Mouse (Mus musculus) kidney, embryonic 14.5 days (tissue): ENCODE measurements around the gene Arpc2. TPM values are rescaled to one million over a fixed set of nuclear protein-coding genes. Genes with fewer than 3 reads are reported as not detected.
A peak's percentile ranks its signal among the peaks of the same experiment; 100 is the strongest.

ENCODE experiments used
- ATAC-seq: fragments of 200-750 bp; cut with Nextera tagmentation; 2 replicates; pipeline ENCODE4 v1.8.0; 2017; ENCODE audit warnings: moderate number of reproducible peaks, mild to moderate bottlenecking, moderate TSS enrichment, moderate library complexity; ENCODE audit not compliant: low FRiP score, low TSS enrichment
- H3K27ac ChIP-seq: fragments of 300-500 bp; sonication (generic); 2 replicates; pipeline ENCODE4 v1.5.1; 2014; ENCODE audit warnings: low read depth, mild to moderate bottlenecking, low read length, moderate library complexity, mixed read lengths
- H3K27me3 ChIP-seq: fragments of 300-500 bp; sonication (generic); 2 replicates; pipeline ENCODE4 v1.6.1; 2014; ENCODE audit warnings: mild to moderate bottlenecking, low read length; ENCODE audit not compliant: control insufficient read depth, insufficient read depth
- H3K36me3 ChIP-seq: fragments of 300-500 bp; sonication (generic); 2 replicates; pipeline ENCODE4 v1.6.1; 2014; ENCODE audit warnings: low read length, mixed read lengths; ENCODE audit not compliant: control insufficient read depth, insufficient read depth
- H3K4me1 ChIP-seq: fragments of 300-500 bp; sonication (generic); 2 replicates; pipeline ENCODE4 v1.6.1; 2014; ENCODE audit warnings: low read length, mixed read lengths; ENCODE audit not compliant: control insufficient read depth, insufficient read depth
- H3K4me2 ChIP-seq: fragments of 300-500 bp; sonication (generic); replicated peaks from 2 replicates; pipeline ENCODE4 v1.6.1; 2014; ENCODE audit warnings: low read depth, mild to moderate bottlenecking, low read length
- H3K4me3 ChIP-seq: fragments of 300-500 bp; sonication (generic); 2 replicates; pipeline ENCODE4 v1.5.1; 2014; ENCODE audit warnings: mild to moderate bottlenecking, low read length
- H3K9ac ChIP-seq: fragments of 300-500 bp; sonication (generic); 2 replicates; pipeline ENCODE4 v1.6.1; 2014; ENCODE audit warnings: low read depth, mild to moderate bottlenecking, low read length, moderate library complexity
- H3K9me3 ChIP-seq: fragments of 300-500 bp; sonication (generic); 2 replicates; pipeline ENCODE4 v1.6.1; 2016; ENCODE audit warnings: low read length; ENCODE audit not compliant: control insufficient read depth
- WGBS: fragments of 180-500 bp; shearing (Covaris S2); extraction: QIAGEN DNeasy Blood & Tissue Kit; methylation state at CpG from one replicate; pipeline ENCODE4 v1.1.7; 2014; 5-methylcytosine and 5-hydroxymethylcytosine counted together
- polyA plus RNA-seq: library from polyadenylated mRNA; unstranded; fragments of >200 nt; fragmentation: Nextera tagmentation; extraction: Ambion mirVana; gene quantifications from 2 replicates; pipeline ENCODE4 v1.2.1, GENCODE M21; 2014

The Arpc2 gene
- polyA plus RNA-seq, 1 experiment from 2014 or later: 378 TPM

DNA sequence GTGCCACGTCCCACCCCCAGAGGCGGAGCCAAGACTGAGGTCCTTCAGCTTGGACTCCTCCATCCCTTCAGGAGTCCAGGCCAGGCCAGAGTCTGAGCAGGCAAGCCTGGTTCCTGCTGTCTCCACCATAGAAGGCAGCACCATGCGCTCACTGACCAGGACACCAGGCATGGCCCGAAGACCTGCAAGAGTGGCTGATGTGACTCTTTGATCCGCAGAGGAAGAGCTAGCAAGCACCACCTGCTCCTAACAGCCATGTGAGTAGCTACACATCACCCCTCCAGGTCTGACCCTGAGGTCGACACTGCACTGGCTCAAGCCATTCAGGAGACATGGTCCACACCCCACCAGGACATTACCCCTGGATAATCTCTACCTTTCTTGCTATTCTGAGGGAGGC is 41.2 kb downstream of the Arpc2 start:
- Histone ChIP-seq H3K9ac (no peak overlapping the region), H3K4me1 (peaks cover 17% of the 10 kb centered on the region), H3K27ac (no peak overlapping the region), H3K27me3 (no peaks in the 10 kb centered on the region), H3K4me2 (no peak overlapping the region), H3K4me3 (no peak overlapping the region), H3K9me3 (no peaks in the 10 kb centered on the region), H3K36me3 (peaks cover 32% of the 10 kb centered on the region)
- 63% methylated on average over 6 of the region's 6 CpGs for WGBS
- 0 out of 2 replicates have a peak, but pooled peaks have one; percentile 26 for ATAC-seq

DNA sequence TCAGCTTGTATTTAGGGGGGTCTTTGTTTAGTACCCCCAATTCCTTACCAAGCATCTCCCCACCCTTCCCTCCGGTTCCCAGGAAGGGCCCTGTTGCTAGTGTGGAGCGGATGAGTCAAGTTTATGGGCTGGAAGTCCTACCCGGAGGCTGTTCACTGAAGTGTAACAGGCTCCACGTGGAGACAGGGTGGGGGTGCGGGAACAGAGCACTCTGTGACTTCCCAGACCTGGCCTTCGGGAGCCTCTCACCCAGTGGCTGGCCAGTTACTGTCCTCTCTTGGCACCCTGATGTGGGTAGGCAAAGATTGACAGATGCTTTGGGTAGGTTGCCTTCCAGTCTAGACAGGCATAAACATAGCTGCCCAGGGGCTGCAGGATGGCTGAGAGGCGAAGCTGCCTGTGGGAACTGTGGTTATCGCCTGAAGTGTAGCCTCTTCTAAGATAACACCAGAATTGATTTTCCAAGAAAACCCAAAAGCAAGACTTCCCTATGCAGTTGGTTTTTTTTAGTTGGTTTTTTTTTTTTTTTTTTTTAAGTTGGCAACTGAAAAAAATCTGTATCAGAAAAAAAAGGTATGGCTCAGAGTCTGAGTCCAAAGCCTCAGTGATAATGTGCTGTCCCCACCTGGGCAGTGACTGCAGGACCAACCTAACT is 42.1 kb downstream of the Arpc2 start:
- Histone ChIP-seq H3K4me1 (peaks cover 17% of the 10 kb centered on the region), H3K9me3 (no peaks in the 10 kb centered on the region), H3K27me3 (no peaks in the 10 kb centered on the region), H3K36me3 (peaks cover 42% of the 10 kb centered on the region), H3K9ac (0 out of 2 replicates have a peak overlapping the region, but pooled peaks have one; percentile 28), H3K4me2 (0 out of 2 replicates have a peak overlapping the region, but pooled peaks have one; percentile 2), H3K4me3 (no peak overlapping the region), H3K27ac (no peak overlapping the region)
- 28% methylated on average over 8 of the region's 8 CpGs for WGBS
- peak; percentile 40; the same call in 1 of the 2 replicates for ATAC-seq

- Histone ChIP-seq H3K4me3 (no peak within 1 kb of the TSS), H3K27ac (no peak within 1 kb of the TSS), H3K4me2 (0 out of 2 replicates have a peak within 1 kb of the TSS, but pooled peaks have one; percentile 2), H3K9ac (0 out of 2 replicates have a peak within 1 kb of the TSS, but pooled peaks have one; percentile 28), H3K27me3 (no peaks in the 10 kb centered on the region), H3K4me1 (peaks cover 17% of the 10 kb centered on the region), H3K9me3 (no peaks in the 10 kb centered on the region), H3K36me3 (peaks cover 45% of the 10 kb centered on the region)
- WGBS: 91% methylated on average over 10 of the region's 10 CpGs
- no peak for ATAC-seq
These were observed 42.7 kb downstream of the Arpc2 start, which contains the start of gene Gpbar1 for GRCm38 (mm10) chr1:74278538-74278937. Gpbar1 (plus strand) TSS chr1:74278550.

DNA sequence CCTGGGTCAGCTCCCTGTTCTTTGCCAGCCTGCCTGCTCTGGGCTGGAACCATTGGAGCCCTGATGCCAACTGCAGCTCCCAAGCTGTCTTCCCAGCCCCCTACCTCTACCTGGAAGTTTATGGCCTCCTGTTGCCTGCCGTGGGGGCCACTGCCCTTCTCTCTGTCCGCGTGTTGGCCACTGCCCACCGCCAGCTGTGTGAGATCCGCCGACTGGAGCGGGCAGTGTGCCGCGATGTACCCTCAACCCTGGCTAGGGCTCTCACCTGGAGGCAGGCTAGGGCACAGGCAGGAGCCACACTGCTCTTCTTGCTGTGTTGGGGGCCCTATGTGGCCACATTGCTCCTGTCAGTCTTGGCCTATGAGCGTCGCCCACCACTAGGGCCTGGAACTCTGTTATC is 43.1 kb downstream of the Arpc2 start:
- 85% methylated on average over 11 of the region's 11 CpGs for WGBS
- ATAC-seq: no peak
- peaks cover 21% of the 10 kb centered on the region for H3K4me1 ChIP-seq

GRCm38 (mm10) chr1:74280591-74281325 is 44.9 kb downstream of the Arpc2 start:
- H3K27me3 ChIP-seq: no peaks in the 10 kb centered on the region
- no peak overlapping the region for H3K27ac ChIP-seq
- H3K4me3 ChIP-seq: no peak overlapping the region
- no peak for ATAC-seq
- H3K36me3 ChIP-seq: peaks cover 45% of the 10 kb centered on the region
- H3K4me2 ChIP-seq: no peak overlapping the region
- H3K9ac ChIP-seq: no peak overlapping the region
- WGBS: 94% methylated on average over 14 of the region's 14 CpGs
- H3K4me1 ChIP-seq: peaks cover 11% of the 10 kb centered on the region
- H3K9me3 ChIP-seq: no peaks in the 10 kb centered on the region

More for the DNA sequence above, 43.1 kb downstream of the Arpc2 start:
- Histone ChIP-seq H3K4me3 (no peak overlapping the region), H3K9ac (no peak overlapping the region), H3K9me3 (no peaks in the 10 kb centered on the region), H3K36me3 (peaks cover 45% of the 10 kb centered on the region), H3K4me2 (no peak overlapping the region), H3K27ac (no peak overlapping the region), H3K27me3 (no peaks in the 10 kb centered on the region)

GRCm38 (mm10) chr1:74281372-74281771 is 45.5 kb downstream of the Arpc2 start:
- ATAC-seq: no peak
- H3K4me3 ChIP-seq: no peak overlapping the region
- H3K36me3 ChIP-seq: peaks cover 45% of the 10 kb centered on the region
- no peak overlapping the region for H3K9ac ChIP-seq
- no peaks in the 10 kb centered on the region for H3K27me3 ChIP-seq
- 94% methylated on average over 2 of the region's 2 CpGs for WGBS
- peaks cover 13% of the 10 kb centered on the region for H3K4me1 ChIP-seq
- H3K4me2 ChIP-seq: no peak overlapping the region
- H3K27ac ChIP-seq: no peak overlapping the region
- no peaks in the 10 kb centered on the region for H3K9me3 ChIP-seq

DNA sequence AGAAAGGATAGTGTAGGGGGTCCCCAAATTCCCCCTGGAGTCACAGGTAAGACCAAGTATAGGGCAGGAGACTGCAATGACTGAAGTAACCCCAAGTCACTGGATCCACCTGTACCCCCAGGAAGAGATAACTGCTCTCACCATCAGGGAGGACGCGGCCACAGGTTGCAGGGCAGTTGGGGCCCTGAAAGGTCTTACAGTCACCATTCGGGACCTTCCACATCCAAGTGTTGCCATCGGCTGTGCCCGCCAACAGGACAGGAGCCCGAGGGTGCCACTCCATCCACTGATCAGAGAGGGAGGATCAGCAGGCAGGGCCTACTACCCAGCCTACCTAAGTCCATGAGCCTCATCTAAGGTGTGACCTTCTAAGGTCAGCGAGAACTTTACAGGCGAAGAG is 46.0 kb downstream of the Arpc2 start:
- H3K9me3 ChIP-seq: no peaks in the 10 kb centered on the region
- 94% methylated on average over 8 of the region's 8 CpGs for WGBS

DNA sequence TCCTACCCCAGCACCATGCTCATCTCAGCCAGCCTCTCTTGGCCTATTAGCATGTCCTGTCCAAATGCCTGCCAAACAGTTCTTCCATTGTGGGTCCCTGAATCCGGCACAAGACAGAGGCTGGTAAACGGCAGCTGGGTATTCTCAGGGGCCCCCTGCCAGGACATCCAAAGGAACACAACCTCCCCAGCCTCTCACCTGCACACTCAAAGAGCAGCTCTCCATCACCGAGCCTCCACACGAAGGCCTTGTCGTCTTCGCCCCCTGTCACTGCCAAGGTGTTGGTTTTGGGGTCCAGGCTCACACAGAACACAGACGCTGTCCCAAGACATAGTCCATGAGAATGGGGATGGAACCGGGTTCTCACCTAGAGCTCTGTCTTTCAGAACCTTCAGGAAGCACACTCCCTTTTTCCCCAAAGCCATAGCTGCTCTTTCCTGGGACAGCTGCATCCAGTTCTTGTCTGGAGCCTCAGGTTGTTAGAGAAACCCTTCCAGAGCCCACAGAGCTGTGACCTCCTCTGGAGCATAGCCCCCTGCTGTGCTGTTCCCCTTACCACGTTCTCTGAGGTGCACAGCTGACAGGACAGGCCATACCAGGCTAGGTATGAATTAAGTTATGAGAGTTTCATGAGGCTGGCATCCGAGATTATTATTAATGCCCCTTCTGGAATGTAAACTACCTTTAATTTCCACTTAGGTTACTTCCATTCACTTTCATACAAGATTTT is 47.2 kb downstream of the Arpc2 start:
- peaks cover 45% of the 10 kb centered on the region for H3K36me3 ChIP-seq
- H3K27me3 ChIP-seq: no peaks in the 10 kb centered on the region

More for the DNA sequence above, 46.0 kb downstream of the Arpc2 start:
- Histone ChIP-seq H3K36me3 (peaks cover 45% of the 10 kb centered on the region), H3K27me3 (no peaks in the 10 kb centered on the region), H3K9ac (no peak overlapping the region), H3K4me2 (no peak overlapping the region), H3K27ac (no peak overlapping the region), H3K4me3 (no peak overlapping the region), H3K4me1 (peaks cover 13% of the 10 kb centered on the region)
- ATAC-seq: no peak

More for the DNA sequence above, 47.2 kb downstream of the Arpc2 start:
- 0 out of 2 replicates have a peak overlapping the region, but pooled peaks have one; percentile 7 for H3K9ac ChIP-seq
- 92% methylated on average over 10 of the region's 10 CpGs for WGBS
- no peaks in the 10 kb centered on the region for H3K9me3 ChIP-seq
- no peak overlapping the region for H3K27ac ChIP-seq
- H3K4me1 ChIP-seq: peaks cover 10% of the 10 kb centered on the region
- ATAC-seq: no peak
- H3K4me2 ChIP-seq: no peak overlapping the region
- H3K4me3 ChIP-seq: no peak overlapping the region
